Mouse (Mus musculus) c-Kit-negative CD71-positive TER-119-positive erythroid progenitor cells, embryonic 14.5 days (primary cell): ENCODE measurements around the gene Actl7b.

Source experiments
- DNase-seq: peaks from one replicate; pipeline ENCODE4 v3.0.0-alpha.2; 2013; ENCODE audit warnings: low read depth, low spot score

The Actl7b gene

GRCm38 (mm10) chr4:56741041-56741493 is at the start of gene Actl7b:
Actl7b (minus strand) TSS chr4:56741443.
- DNase-seq, result no peak

- DNase-seq, result no peak
Observed at GRCm38 (mm10) chr4:56771065-56771464, 29.8 kb upstream of the Actl7b start.

DNA sequence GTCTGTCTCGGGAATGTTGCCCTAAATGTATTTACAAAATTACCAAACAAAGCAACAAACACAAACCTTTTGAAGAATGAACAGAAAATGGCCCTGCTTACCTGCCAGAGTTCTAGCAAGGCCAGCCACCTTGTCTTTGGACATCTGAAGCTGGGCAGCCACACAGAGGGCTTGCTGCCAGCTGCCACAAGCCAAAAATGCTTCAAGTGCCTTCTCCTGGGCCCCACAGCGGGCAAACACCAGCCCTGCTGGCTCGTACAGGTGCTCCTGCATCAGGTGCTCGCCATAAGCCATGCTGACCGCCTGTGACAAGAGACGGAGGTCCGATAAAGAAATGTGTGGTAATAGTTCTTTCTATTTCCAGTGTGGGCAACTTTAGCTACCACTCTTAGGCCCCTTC is 27.7 kb upstream of the Actl7b start:
- no peak for DNase-seq

DNA sequence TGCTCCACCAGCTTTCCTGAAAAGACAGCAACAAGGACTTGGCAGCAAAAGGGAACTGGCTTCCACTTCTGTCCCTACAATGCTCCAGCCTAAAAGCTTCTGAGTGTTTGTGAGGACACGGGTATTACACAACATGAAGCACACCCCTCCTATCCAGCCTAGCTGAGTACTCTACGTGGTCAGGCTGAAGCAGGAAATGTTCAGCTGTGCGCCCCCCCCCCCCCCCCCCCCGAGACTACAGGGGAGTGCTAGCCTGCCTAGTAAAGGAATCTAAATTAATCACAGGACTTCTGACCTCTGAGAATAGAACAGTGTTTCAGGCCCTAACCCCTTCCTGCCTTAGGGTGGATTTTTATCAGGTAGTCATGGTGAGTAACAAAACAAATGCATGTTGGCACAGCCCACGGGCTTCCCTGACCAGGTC is 26.6 kb upstream of the Actl7b start:
- DNase-seq, result no peak

DNA sequence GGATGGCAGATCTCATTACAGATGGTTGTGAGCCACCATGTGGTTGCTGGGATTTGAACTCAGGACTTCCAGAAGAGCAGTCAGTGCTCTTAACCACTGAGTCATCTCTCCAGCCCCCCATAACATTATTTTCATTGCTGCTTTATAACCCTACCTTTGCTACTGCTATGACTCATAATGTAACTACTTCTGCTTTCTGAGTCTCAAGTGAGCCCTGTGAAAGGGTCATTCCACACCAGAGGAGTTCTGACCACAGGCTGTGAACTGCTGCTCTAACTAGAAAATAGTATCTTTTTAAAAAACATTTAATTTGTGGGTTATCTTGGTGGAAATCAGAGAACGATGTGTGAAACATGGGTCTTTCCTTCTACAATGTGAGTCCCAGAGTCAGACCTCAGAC is 16.4 kb upstream of the Actl7b start:
- no peak for DNase-seq

DNA sequence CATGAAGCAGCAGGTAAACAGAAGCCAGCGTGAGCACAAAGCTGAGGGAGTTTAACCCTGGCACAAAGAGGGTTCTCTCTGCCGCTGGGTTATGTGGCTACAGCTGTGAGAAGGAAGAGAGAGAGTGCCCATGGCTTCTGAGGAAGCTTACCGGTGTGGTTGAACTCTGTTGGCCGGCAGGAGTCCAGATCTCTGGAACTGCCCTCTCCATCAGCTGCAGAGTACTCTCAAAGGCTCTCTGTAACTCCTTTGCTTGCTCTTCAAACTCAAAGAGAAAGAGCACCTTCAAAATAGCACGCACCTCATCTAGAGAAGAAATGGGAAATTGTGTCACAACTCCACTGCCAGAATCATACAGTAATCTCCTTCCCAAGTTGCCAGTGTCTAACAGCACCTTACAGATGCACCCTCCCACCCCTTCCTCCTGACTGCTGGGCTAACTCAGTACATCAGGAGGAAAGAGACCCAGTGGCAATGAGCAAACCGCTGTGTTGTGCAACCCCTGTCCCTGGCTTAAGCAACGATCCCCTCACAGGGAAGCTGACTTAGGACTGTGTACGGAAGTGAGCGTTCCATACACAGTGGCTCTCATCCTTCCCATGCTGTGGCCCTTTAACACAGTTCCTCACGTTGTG is 15.8 kb upstream of the Actl7b start:
- DNase-seq, result no peak

GRCm38 (mm10) chr4:56756021-56756420 is 14.8 kb upstream of the Actl7b start:
- DNase-seq, result no peak

DNA sequence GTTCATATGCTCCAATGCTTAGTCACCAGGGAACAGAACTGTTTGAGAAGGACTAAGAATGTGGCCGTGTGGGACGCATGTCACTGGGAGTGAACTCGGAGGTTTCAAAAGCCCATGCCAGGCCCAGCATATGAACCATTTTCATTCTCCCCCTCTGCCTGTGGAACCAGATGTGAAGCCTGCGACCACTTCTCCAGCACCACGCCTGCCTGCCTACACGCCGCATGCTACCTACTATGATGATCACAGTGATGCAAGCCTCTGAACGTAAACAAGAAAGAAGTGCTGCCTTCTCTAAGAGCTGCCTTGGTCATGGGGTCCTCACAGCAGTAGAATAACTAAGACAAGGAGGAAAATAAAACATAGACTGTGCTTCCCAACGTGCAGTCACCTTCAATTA is 6.2 kb upstream of the Actl7b start:
- no peak for DNase-seq

DNA sequence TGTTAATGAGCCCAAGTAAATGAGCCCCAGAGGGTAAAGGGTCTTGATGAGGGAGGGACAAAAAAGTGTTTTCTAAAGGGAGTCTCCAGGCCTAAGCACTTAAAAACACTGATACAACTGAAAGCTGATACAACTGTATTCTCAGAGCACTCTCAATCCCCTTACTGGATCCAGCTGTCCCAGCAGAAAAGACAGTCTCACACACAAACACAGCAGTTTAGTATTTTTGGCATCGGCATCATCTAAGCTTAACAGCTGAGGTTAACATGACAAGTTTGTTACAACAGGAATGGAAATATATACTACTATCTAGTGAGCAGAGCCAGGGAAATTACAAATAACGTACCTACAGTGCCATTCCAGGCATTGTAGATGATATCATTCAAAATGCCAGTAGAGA is 5.1 kb upstream of the Actl7b start:
- DNase-seq, result no peak

GRCm38 (mm10) chr4:56743363-56744195 is 2.3 kb upstream of the Actl7b start, which contains the start of gene Actl7a:
Actl7a (plus strand) TSS chr4:56743413.
- no peak for DNase-seq

DNA sequence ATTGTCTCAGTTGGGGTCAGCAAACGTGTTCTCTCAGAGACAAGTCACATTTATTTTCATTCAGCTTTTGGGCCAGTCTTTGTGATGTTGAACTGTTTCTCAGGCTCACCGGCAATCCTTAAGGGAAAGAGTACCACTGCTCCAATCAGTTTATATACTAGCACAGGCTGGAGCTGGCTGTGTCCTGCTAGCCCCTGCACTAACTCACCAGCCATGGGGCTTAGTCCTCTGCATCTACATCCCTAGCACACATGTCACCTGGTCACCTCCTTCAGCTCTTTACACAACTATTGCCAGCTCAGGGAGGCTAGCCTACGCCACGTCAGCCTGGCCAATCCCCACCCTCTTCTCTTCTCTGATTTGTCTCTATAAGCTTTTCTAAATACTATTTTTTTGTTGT is 1.5 kb upstream of the Actl7b start:
- DNase-seq, result no peak

- no peak for DNase-seq
Observed at GRCm38 (mm10) chr4:56740611-56741010, 632 bp downstream of the Actl7b start.

DNA sequence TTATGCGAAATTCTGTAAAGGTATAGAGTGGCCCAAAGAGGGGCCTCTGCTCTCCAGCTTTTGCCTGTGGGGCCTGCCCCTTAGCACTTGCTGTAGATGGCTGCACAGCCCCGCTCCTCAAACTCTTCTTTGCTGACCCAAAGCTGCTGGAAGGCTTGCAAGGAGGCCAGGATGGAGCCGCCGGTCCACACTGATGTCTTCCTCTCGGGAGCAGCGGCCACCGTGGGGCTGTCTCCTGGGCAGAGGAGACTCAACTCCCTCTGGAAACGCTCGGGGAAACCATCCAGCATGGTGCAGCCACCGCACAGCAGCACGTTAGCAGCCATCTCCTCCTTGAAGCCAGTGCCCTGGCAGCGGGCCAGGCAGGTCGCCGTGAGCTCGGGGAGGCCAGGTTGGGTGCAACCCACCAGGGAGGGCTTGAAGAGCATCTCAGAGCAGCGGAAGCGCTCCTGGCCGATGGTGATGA is 1.2 kb downstream of the Actl7b start, which contains the start of gene Gm26657:
Gene Gm26657 (plus strand): TSS at position 51 of the 466 bp plus-strand sequence.
- no peak for DNase-seq

- DNase-seq, result no peak
Observed at GRCm38 (mm10) chr4:56725839-56726238, 15.4 kb downstream of the Actl7b start.

- DNase-seq, result no peak
Observed at GRCm38 (mm10) chr4:56723237-56723636, 18.0 kb downstream of the Actl7b start.

GRCm38 (mm10) chr4:56722346-56722745 is 18.9 kb downstream of the Actl7b start:
- no peak for DNase-seq

DNA sequence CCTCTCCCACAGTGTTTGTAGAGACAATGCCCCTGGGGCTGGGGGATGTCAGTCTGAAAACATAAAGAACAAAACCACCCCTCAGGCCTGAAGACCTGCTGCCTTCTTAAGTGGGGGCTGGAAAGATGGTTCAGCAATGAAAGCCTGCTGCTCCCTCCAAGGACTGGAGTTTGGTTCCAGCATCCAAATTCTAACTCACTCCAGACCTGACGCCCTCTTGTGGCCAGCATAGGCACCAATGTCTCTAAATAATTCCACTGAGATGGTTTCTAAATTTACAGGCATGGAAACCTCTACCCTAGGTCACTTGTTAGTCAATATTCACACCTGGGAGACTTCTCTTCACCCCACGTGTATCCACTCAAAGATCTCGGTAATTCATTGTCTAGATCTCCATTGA is 19.8 kb downstream of the Actl7b start:
- DNase-seq, result no peak

DNA sequence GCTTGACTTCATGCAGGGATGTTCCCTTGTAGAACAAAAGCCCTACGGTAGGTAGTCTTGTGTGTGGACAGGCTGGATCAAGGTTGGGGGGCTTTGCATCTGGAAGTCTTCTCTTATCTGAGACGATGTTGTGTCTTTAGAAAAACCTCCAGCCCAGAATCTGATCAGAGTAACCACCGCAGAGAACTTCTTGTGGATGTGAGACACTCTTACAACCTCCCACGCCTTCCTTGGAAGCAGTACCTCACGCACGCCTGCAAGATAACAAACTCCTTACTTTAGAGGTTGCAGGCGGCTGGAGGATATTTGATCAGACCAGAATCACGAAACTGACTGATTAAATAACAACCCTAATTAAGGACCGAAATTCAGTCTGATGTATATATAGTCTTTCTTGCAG is 20.8 kb downstream of the Actl7b start:
- no peak for DNase-seq

- no peak for DNase-seq
Observed at GRCm38 (mm10) chr4:56719456-56719855, 21.8 kb downstream of the Actl7b start.

GRCm38 (mm10) chr4:56718573-56719442 is 22.4 kb downstream of the Actl7b start:
- DNase-seq, result no peak

- DNase-seq, result no peak
Observed at GRCm38 (mm10) chr4:56717932-56718331, 23.3 kb downstream of the Actl7b start.

DNA sequence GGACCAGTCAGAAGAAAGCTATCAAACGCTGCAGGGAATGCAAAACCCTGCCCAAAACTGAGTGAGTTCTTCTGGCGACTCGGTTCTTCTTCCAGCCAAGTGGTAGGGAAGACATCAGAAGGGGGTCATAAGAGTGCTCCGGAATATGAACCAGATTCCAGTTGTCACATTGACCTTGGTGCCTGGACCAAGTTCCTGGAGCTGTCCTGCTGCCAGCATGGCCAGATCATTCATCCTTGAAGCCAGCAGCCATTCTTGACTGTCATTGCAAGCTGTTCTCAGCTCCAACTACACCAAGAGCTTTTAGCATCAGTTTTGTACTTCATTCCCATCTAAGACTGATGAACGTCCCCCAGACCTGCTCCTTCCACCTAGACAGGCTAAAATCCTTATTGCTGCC is 24.4 kb downstream of the Actl7b start:
- DNase-seq, result no peak
